Mouse (Mus musculus) embryonic fibroblast, embryonic 13.5 days (primary cell): Measurements from ENCODE around the gene Tln1.

ENCODE experiments used
- CTCF ChIP-seq: IDR thresholded peaks from 2 replicates; pipeline ENCODE4 v1.5.1; 2011; ENCODE audit warnings: mild to moderate bottlenecking, control low read depth, low read length, moderate library complexity, borderline replicate concordance; ENCODE audit not compliant: insufficient read depth
- POLR2A ChIP-seq: IDR thresholded peaks from 2 replicates; pipeline ENCODE4 v1.6.1; 2011; ENCODE audit warnings: low read depth, mild to moderate bottlenecking, control low read depth, low read length, moderate library complexity

DNA sequence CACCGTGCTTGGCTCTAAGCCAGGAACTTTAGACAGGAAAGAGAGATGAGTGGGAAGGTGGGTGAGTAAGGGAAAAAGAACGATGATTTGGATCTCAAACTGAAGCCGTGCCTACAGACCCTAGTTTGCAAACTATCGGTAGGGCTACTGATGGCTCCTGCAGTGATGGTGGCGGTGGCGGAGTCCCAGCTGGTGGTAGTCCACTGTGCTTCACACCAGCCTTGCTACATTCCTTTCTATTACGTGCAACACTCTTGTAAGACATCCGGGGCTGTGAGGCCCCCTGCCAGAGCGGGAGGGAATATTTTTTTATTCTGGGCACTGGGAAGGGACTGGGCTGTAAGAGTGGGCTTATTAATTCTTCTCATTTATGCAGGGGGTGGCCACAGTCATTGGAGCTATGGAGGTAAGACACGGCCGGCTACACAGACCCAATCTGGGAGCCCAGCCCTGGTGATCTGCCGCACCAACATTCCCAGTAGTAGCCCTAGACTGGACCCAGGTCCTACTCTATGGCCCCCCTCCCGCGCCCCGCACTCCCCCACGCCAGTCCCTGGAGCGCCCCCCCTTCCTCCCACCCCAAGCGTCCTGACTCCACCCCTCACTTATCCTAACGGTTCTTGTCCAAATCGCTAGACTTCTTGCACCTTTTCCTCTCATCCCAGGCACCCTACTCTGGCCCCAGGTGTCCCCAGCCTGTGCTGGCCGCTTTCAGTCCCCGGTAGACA, 54.4 kb downstream of the Tln1 start:
- TF ChIP-seq CTCF: no peak
- 0 out of 2 replicates have a peak, but pooled peaks have one; percentile 8 for TF ChIP-seq POLR2A
